Mouse (Mus musculus) ES-E14 (cell line): ENCODE measurements around the gene Lgr6. TPM values are rescaled to one million over a fixed set of nuclear protein-coding genes. Genes with fewer than 3 reads are reported as not detected.

Experiments
- DNase-seq: peaks from one replicate; pipeline ENCODE4 v3.0.0-alpha.2; 2013; ENCODE audit warnings: low read depth, low spot score
- H3K27ac ChIP-seq: 2 replicates; pipeline ENCODE4 v1.5.1; 2012; ENCODE audit warnings: low read depth, mild to moderate bottlenecking, low read length, moderate library complexity, mixed read lengths; ENCODE audit not compliant: poor library complexity, insufficient read depth, severe bottlenecking
- H3K36me3 ChIP-seq: 2 replicates; pipeline ENCODE4 v1.6.1; 2012; ENCODE audit warnings: mild to moderate bottlenecking, low read length, moderate library complexity, mixed read lengths; ENCODE audit not compliant: control insufficient read depth, poor library complexity, insufficient read depth, severe bottlenecking
- H3K4me1 ChIP-seq, 2 experiments: fragments of 150-350 bp in 1 of 2; sonication (generic) in 1 of 2; 2 replicates each; pipeline ENCODE4 v1.6.1; 2012; ENCODE audit warnings: low read length in 2 of 2, mild to moderate bottlenecking in 1 of 2, mixed read lengths in 1 of 2; ENCODE audit not compliant: control insufficient read depth in 2 of 2, insufficient read depth in 2 of 2, poor library complexity in 1 of 2
- H3K4me3 ChIP-seq, 2 experiments: fragments of 150-350 bp in 1 of 2; sonication (generic) in 1 of 2; 2 replicates each; pipeline ENCODE4 v1.5.1; 2012; ENCODE audit warnings: low read length in 2 of 2, low read depth in 1 of 2, mild to moderate bottlenecking in 1 of 2, mixed read lengths in 1 of 2; ENCODE audit not compliant: insufficient read depth in 1 of 2, poor library complexity in 1 of 2, severe bottlenecking in 1 of 2
- H3K9ac ChIP-seq: 2 replicates; pipeline ENCODE4 v1.6.1; 2012; ENCODE audit warnings: low read depth, mild to moderate bottlenecking, low read length, mixed read lengths; ENCODE audit not compliant: poor library complexity, insufficient read depth, severe bottlenecking
- H3K9me3 ChIP-seq: fragments of 150-350 bp; sonication (generic); 2 replicates; pipeline ENCODE4 v1.6.1; 2012; ENCODE audit warnings: low read depth, mild to moderate bottlenecking, low read length; ENCODE audit not compliant: control insufficient read depth, insufficient read depth
- CHD2 ChIP-seq: IDR thresholded peaks from 2 replicates; pipeline ENCODE4 v1.6.1; 2014; ENCODE audit warnings: mild to moderate bottlenecking, low read depth, low read length, inconsistent platforms
- HCFC1 ChIP-seq: IDR thresholded peaks from 2 replicates; pipeline ENCODE4 v1.6.1; 2012; ENCODE audit warnings: low read length, inconsistent platforms, borderline replicate concordance; ENCODE audit not compliant: insufficient read depth
- MAFK ChIP-seq: IDR thresholded peaks from 2 replicates; pipeline ENCODE4 v1.6.1; 2014; ENCODE audit warnings: mild to moderate bottlenecking, low read depth, low read length, inconsistent platforms; ENCODE audit not compliant: insufficient read depth
- ZC3H11A ChIP-seq: IDR thresholded peaks from 2 replicates; pipeline ENCODE4 v1.6.1; 2012; ENCODE audit warnings: low read depth, mild to moderate bottlenecking, inconsistent platforms, low read length, borderline replicate concordance
- ZNF384 ChIP-seq: IDR thresholded peaks from 2 replicates; pipeline ENCODE4 v1.6.1; 2012; ENCODE audit warnings: low read depth, low read length, inconsistent platforms
- in situ Hi-C, 2 experiments: fragments of 600-800 bp; cut with MboI; formaldehyde crosslinking; loops; one replicate each; pipeline ENCODE4 v1.15.1; 2025; ENCODE audit warnings: low sequenced_read_pairs in 2 of 2, inconsistent platforms in 1 of 2; ENCODE audit not compliant: unreplicated experiment in 2 of 2
- total RNA-seq: library from RNA; depleted of rRNA; stranded (reverse); fragments of 300-350 nt; gene quantifications from 2 replicates; pipeline ENCODE4 v1.2.3, GENCODE M21; 2012

Gene Lgr6
- total RNA-seq, 1 experiment, result 1.7 TPM

DNA sequence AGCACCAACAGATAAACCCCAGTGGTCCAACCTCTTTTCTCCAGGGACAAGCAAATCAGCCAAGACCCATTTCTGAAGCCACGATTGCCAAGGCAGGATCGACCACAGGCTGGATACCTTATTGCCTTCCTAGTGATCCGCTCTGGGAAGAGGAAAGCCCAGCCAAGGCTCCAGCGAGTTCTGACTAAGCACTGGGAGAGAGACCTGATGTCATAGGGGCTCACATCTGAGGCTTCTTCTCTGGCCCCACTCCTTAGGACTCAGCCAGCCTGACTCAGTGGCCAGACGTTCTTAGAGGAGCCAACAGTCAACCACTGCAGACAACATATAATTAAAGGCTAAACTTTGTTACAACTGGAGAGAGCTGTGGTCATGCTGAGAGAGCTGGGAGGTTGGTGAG is 83.1 kb downstream of the Lgr6 start:
- H3K9ac ChIP-seq, result no peak overlapping the region
- H3K9me3 ChIP-seq, result no peaks in the 10 kb centered on the region
- TF ChIP-seq ZC3H11A (no peak), MAFK (no peak), HCFC1 (no peak), CHD2 (no peak), ZNF384 (no peak)
- H3K4me3 ChIP-seq, result no peak overlapping the region
- DNase-seq, result no peak
- no peaks in the 10 kb centered on the region for H3K36me3 ChIP-seq
- in situ Hi-C loops, result no loop called here
- no peak overlapping the region for H3K27ac ChIP-seq
- no peaks in the 10 kb centered on the region; a peak in 1 of 4 replicates for H3K4me1 ChIP-seq

DNA sequence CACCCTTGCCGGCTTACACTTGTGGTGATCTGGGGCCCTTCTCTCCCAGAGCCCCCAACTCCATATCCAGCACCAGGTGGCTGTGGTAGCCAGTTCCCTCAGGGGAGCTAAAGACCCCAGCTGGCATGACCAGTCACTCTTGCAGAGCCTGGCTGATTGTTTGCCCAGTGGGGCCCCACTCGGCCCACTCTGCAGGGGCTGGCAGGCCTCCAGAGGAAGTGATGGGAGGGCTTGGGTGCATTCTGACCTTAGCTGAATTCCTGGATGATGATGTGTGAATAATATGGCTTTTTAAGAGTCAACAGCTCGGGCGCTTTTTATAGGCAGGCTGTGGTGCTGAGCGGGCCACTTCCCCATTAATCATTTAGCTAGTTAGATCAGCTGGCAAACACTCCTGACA is 84.1 kb downstream of the Lgr6 start:
- no peak for DNase-seq
- Histone ChIP-seq H3K27ac (no peak overlapping the region), H3K9ac (no peak overlapping the region), H3K9me3 (no peaks in the 10 kb centered on the region), H3K4me3 (no peak overlapping the region), H3K36me3 (no peaks in the 10 kb centered on the region), H3K4me1 (no peaks in the 10 kb centered on the region; a peak in 1 of 4 replicates)
- no peak for TF ChIP-seq CHD2
- no peak for TF ChIP-seq HCFC1
- no peak for TF ChIP-seq ZC3H11A
- TF ChIP-seq ZNF384, result no peak
- no peak for TF ChIP-seq MAFK
- in situ Hi-C loops, result no loop called here

DNA sequence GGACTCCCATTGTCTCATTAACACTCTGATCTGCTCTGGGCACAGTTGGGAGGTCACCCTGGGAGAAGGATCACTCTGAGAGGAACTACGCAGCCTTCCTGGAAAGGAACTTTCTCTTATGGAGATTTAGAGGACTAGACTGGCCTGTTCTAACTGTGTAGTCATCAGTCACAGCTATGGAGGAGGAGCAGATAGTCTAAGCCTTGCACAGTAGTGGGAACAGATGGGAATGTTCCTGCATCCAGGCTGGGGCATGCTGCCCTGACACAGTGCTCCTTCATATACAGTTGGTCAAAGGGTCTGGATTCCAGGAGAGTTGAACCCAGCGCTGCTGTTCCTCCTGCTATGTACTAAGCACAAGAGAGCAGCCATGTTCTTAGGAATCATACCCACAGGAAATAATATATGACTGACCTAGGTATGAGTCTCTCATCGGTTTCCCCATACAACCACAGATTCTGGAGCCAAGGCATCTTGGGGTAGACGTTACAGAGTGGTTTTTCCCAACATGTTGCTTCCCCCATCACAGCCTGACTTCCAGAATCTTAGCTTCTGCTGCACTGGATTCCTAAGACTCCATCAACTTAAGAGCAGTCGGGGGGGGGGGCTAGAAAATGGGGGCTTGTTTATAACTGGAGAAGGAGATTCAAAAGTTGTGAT is 84.7 kb downstream of the Lgr6 start:
- DNase-seq, result no peak
- no peak for TF ChIP-seq CHD2
- TF ChIP-seq HCFC1, result no peak
- no peak for TF ChIP-seq ZC3H11A
- TF ChIP-seq ZNF384, result no peak
- no peak for TF ChIP-seq MAFK
- no peak overlapping the region for H3K9ac ChIP-seq
- no peak overlapping the region for H3K27ac ChIP-seq
- H3K36me3 ChIP-seq, result no peaks in the 10 kb centered on the region
- H3K9me3 ChIP-seq, result no peaks in the 10 kb centered on the region
- H3K4me3 ChIP-seq, result no peak overlapping the region
- in situ Hi-C loops, result no loop called here
- no peaks in the 10 kb centered on the region; a peak in 1 of 4 replicates for H3K4me1 ChIP-seq

DNA sequence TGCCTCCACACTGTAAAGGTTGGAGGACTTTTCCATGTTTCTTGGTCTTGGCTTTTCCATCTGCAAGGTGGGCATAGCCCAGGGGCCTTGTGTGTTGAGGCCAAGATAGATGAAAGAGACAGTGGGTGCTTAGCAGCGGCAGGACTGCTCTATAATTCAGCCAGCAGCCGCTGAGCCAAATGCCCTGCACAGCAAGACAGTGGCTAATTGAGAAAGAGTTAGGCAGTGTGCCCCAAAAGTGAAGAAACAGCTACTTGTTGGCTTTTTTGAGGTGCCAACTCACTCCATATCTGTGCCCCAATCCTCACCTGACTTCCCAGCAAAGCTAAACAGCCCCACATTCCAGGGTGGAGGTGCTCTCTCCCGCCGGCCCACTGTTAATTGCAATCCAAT is 85.3 kb downstream of the Lgr6 start:
- Histone ChIP-seq H3K4me1 (no peaks in the 10 kb centered on the region; a peak in 1 of 4 replicates), H3K9me3 (no peaks in the 10 kb centered on the region), H3K27ac (no peak overlapping the region), H3K9ac (no peak overlapping the region), H3K36me3 (no peaks in the 10 kb centered on the region), H3K4me3 (no peak overlapping the region)
- TF ChIP-seq CHD2 (no peak), HCFC1 (no peak), ZNF384 (no peak), ZC3H11A (no peak), MAFK (no peak)
- in situ Hi-C loops, result no loop called here
- DNase-seq, result no peak
